Mouse (Mus musculus): ENCODE measurements around the gene Olfr706. TPM values are rescaled to one million over a fixed set of nuclear protein-coding genes. Genes with fewer than 3 reads are reported as not detected.

The Olfr706 gene
- polyA plus RNA-seq, 2 experiments = not detected

- no peak within 1 kb of the TSS for H3K4me3 ChIP-seq (replicated peaks; ENCODE audit: low read length)
- DNase-seq (ENCODE audit: low spot score) (no peak), ATAC-seq (ENCODE audit: low FRiP score, low read depth) (no peak)
- H3K27me3 ChIP-seq (ENCODE audit: control insufficient read depth, insufficient read depth, low read length) = no peaks in the 10 kb centered on the region
- H3K27ac ChIP-seq (replicated peaks; ENCODE audit: low read depth, low read length) = no peak within 1 kb of the TSS
- no peaks in the 10 kb centered on the region for H3K9me3 ChIP-seq (ENCODE audit: control insufficient read depth, low read length)
- TF ChIP-seq POLR2A (IDR thresholded peaks at IDR 0.05; ENCODE audit: borderline replicate concordance, extremely low read depth, insufficient read depth, insufficient read length) = no peak
- H3K4me1 ChIP-seq (ENCODE audit: control insufficient read depth, insufficient read depth, low read length) = no peaks in the 10 kb centered on the region
- no peak within 1 kb of the TSS for H3K4me2 ChIP-seq (replicated peaks; ENCODE audit: low read depth, low read length, severe bottlenecking)
- H3K9ac ChIP-seq (ENCODE audit: low read depth, low read length, severe bottlenecking) = no peak within 1 kb of the TSS
- H3K36me3 ChIP-seq (ENCODE audit: control insufficient read depth, insufficient read depth, low read length) = no peaks in the 10 kb centered on the region
Measured at GRCm38 (mm10) chr7:106862885-106863284, 25.1 kb downstream of the Olfr706 start, which contains the start of gene Olfr704. TSS of gene Olfr704 (plus strand) at chr7:106863185.

- Histone ChIP-seq H3K27me3 (ENCODE audit: control insufficient read depth, insufficient read depth, low read length) (no peaks in the 10 kb centered on the region), H3K4me3 (replicated peaks; ENCODE audit: low read length) (no peak within 1 kb of the TSS), H3K4me1 (ENCODE audit: control insufficient read depth, insufficient read depth, low read length) (no peaks in the 10 kb centered on the region), H3K9me3 (ENCODE audit: control insufficient read depth, low read length) (no peaks in the 10 kb centered on the region), H3K4me2 (replicated peaks; ENCODE audit: low read depth, low read length, severe bottlenecking) (no peak within 1 kb of the TSS), H3K36me3 (ENCODE audit: control insufficient read depth, insufficient read depth, low read length) (no peaks in the 10 kb centered on the region), H3K9ac (ENCODE audit: low read depth, low read length, severe bottlenecking) (no peak within 1 kb of the TSS), H3K27ac (replicated peaks; ENCODE audit: low read depth, low read length) (no peak within 1 kb of the TSS)
- 56% methylated on average over 2 of the region's 2 CpGs for WGBS
- TF ChIP-seq POLR2A (IDR thresholded peaks at IDR 0.05; ENCODE audit: borderline replicate concordance, extremely low read depth, insufficient read depth, insufficient read length) = no peak
- DNase-seq (ENCODE audit: low spot score) = no peak
- ATAC-seq (ENCODE audit: low FRiP score, low read depth) = no peak
Measured at GRCm38 (mm10) chr7:106843060-106843459, 44.9 kb downstream of the Olfr706 start, which contains the start of gene Olfr703. TSS of gene Olfr703 (plus strand) at chr7:106843360.

- no peak within 1 kb of the TSS for H3K9ac ChIP-seq (ENCODE audit: low read depth, low read length, severe bottlenecking)
- H3K36me3 ChIP-seq (ENCODE audit: control insufficient read depth, insufficient read depth, low read length) = no peaks in the 10 kb centered on the region
- H3K27ac ChIP-seq (replicated peaks; ENCODE audit: low read depth, low read length) = no peak within 1 kb of the TSS
- ATAC-seq (ENCODE audit: low FRiP score, low read depth) (no peak), DNase-seq (ENCODE audit: low spot score) (no peak)
- no peak for TF ChIP-seq POLR2A (IDR thresholded peaks at IDR 0.05; ENCODE audit: borderline replicate concordance, extremely low read depth, insufficient read depth, insufficient read length)
- no peaks in the 10 kb centered on the region for H3K9me3 ChIP-seq (ENCODE audit: control insufficient read depth, low read length)
- H3K4me3 ChIP-seq (replicated peaks; ENCODE audit: low read length) = no peak within 1 kb of the TSS
- H3K4me1 ChIP-seq (ENCODE audit: control insufficient read depth, insufficient read depth, low read length) = no peaks in the 10 kb centered on the region
- H3K4me2 ChIP-seq (replicated peaks; ENCODE audit: low read depth, low read length, severe bottlenecking) = no peak within 1 kb of the TSS
- H3K27me3 ChIP-seq (ENCODE audit: control insufficient read depth, insufficient read depth, low read length) = no peaks in the 10 kb centered on the region
Measured at GRCm38 (mm10) chr7:106833793-106834192, 54.2 kb downstream of the Olfr706 start, which contains the start of gene Olfr702. TSS of gene Olfr702 (minus strand) at chr7:106833893.

Other genes with a start within 250 kb of the Olfr706 start
- gene Olfr693, start 207.6 kb downstream of the Olfr706 start, polyA plus RNA-seq (2012; rRNA removed) = not detected in 2 replicates
- not detected in 2 replicates for gene Olfr693, start 207.6 kb downstream of the Olfr706 start, polyA plus RNA-seq (2014; fragmentation: Nextera tagmentation; extraction: Ambion mirVana)
- gene Olfr694, start 196.3 kb downstream of the Olfr706 start, polyA plus RNA-seq (2012; rRNA removed) = not detected in 2 replicates
- not detected in 2 replicates for gene Olfr694, start 196.3 kb downstream of the Olfr706 start, polyA plus RNA-seq (2014; fragmentation: Nextera tagmentation; extraction: Ambion mirVana)
- gene Olfr695, start 171.8 kb downstream of the Olfr706 start, polyA plus RNA-seq (2012; rRNA removed) = not detected in 2 replicates
- not detected in 2 replicates for gene Olfr695, start 171.8 kb downstream of the Olfr706 start, polyA plus RNA-seq (2014; fragmentation: Nextera tagmentation; extraction: Ambion mirVana)
- not detected in 2 replicates for gene Olfr697, start 145.7 kb downstream of the Olfr706 start, polyA plus RNA-seq (2012; rRNA removed)
- gene Olfr697, start 145.7 kb downstream of the Olfr706 start, polyA plus RNA-seq (2014; fragmentation: Nextera tagmentation; extraction: Ambion mirVana) = not detected in 2 replicates
- not detected in 2 replicates for gene Olfr698, start 132.8 kb downstream of the Olfr706 start, polyA plus RNA-seq (2012; rRNA removed)
- not detected in 2 replicates for gene Olfr698, start 132.8 kb downstream of the Olfr706 start, polyA plus RNA-seq (2014; fragmentation: Nextera tagmentation; extraction: Ambion mirVana)
- gene Olfr699, start 95.0 kb downstream of the Olfr706 start, polyA plus RNA-seq (2012; rRNA removed) = not detected in 2 replicates
- not detected in 2 replicates for gene Olfr699, start 95.0 kb downstream of the Olfr706 start, polyA plus RNA-seq (2014; fragmentation: Nextera tagmentation; extraction: Ambion mirVana)
- not detected in 2 replicates for gene Olfr700, start 79.3 kb downstream of the Olfr706 start, polyA plus RNA-seq (2012; rRNA removed)
- not detected in 2 replicates for gene Olfr700, start 79.3 kb downstream of the Olfr706 start, polyA plus RNA-seq (2014; fragmentation: Nextera tagmentation; extraction: Ambion mirVana)
- 0.13 TPM in 1 of 2 replicates, not detected in the other for gene Olfr701, start 74.0 kb downstream of the Olfr706 start, polyA plus RNA-seq (2012; rRNA removed)
- not detected in 2 replicates for gene Olfr701, start 74.0 kb downstream of the Olfr706 start, polyA plus RNA-seq (2014; fragmentation: Nextera tagmentation; extraction: Ambion mirVana)
- not detected in 2 replicates for gene Olfr702, start 54.3 kb downstream of the Olfr706 start, polyA plus RNA-seq (2012; rRNA removed)
- not detected in 2 replicates for gene Olfr702, start 54.3 kb downstream of the Olfr706 start, polyA plus RNA-seq (2014; fragmentation: Nextera tagmentation; extraction: Ambion mirVana)
- not detected in 2 replicates for gene Olfr703, start 44.8 kb downstream of the Olfr706 start, polyA plus RNA-seq (2012; rRNA removed)
- gene Olfr703, start 44.8 kb downstream of the Olfr706 start, polyA plus RNA-seq (2014; fragmentation: Nextera tagmentation; extraction: Ambion mirVana) = not detected in 2 replicates
- not detected in 2 replicates for gene Olfr704, start 25.0 kb downstream of the Olfr706 start, polyA plus RNA-seq (2012; rRNA removed)
- gene Olfr704, start 25.0 kb downstream of the Olfr706 start, polyA plus RNA-seq (2014; fragmentation: Nextera tagmentation; extraction: Ambion mirVana) = not detected in 2 replicates
- gene Olfr705, start 11.3 kb downstream of the Olfr706 start, polyA plus RNA-seq (2012; rRNA removed) = not detected in 2 replicates
- not detected in 2 replicates for gene Olfr705, start 11.3 kb downstream of the Olfr706 start, polyA plus RNA-seq (2014; fragmentation: Nextera tagmentation; extraction: Ambion mirVana)
- gene Olfr707, start 13.1 kb upstream of the Olfr706 start, polyA plus RNA-seq (2012; rRNA removed) = not detected in 2 replicates
- gene Olfr707, start 13.1 kb upstream of the Olfr706 start, polyA plus RNA-seq (2014; fragmentation: Nextera tagmentation; extraction: Ambion mirVana) = not detected in 2 replicates
- not detected in 2 replicates for gene Olfr1532-ps1, start 19.8 kb upstream of the Olfr706 start, polyA plus RNA-seq (2012; rRNA removed)
- not detected in 2 replicates for gene Olfr1532-ps1, start 19.8 kb upstream of the Olfr706 start, polyA plus RNA-seq (2014; fragmentation: Nextera tagmentation; extraction: Ambion mirVana)
- gene Olfr709-ps1, start 44.1 kb upstream of the Olfr706 start, polyA plus RNA-seq (2012; rRNA removed) = not detected in 2 replicates
- not detected in 2 replicates for gene Olfr709-ps1, start 44.1 kb upstream of the Olfr706 start, polyA plus RNA-seq (2014; fragmentation: Nextera tagmentation; extraction: Ambion mirVana)
- gene Olfr710, start 60.1 kb upstream of the Olfr706 start, polyA plus RNA-seq (2012; rRNA removed) = not detected in 2 replicates
- gene Olfr710, start 60.1 kb upstream of the Olfr706 start, polyA plus RNA-seq (2014; fragmentation: Nextera tagmentation; extraction: Ambion mirVana) = not detected in 2 replicates
- not detected in 2 replicates for gene Olfr6, start 75.8 kb upstream of the Olfr706 start, polyA plus RNA-seq (2012; rRNA removed)
- gene Olfr6, start 75.8 kb upstream of the Olfr706 start, polyA plus RNA-seq (2014; fragmentation: Nextera tagmentation; extraction: Ambion mirVana) = not detected in 2 replicates
- gene Olfr711, start 87.3 kb upstream of the Olfr706 start, polyA plus RNA-seq (2012; rRNA removed) = not detected in 2 replicates
- not detected in 2 replicates for gene Olfr711, start 87.3 kb upstream of the Olfr706 start, polyA plus RNA-seq (2014; fragmentation: Nextera tagmentation; extraction: Ambion mirVana)
- not detected in 2 replicates for gene Olfr2, start 117.9 kb upstream of the Olfr706 start, polyA plus RNA-seq (2012; rRNA removed)
- gene Olfr2, start 117.9 kb upstream of the Olfr706 start, polyA plus RNA-seq (2014; fragmentation: Nextera tagmentation; extraction: Ambion mirVana) = not detected in 2 replicates
- not detected in 2 replicates for gene Olfr713, start 143.0 kb upstream of the Olfr706 start, polyA plus RNA-seq (2012; rRNA removed)
- not detected in 2 replicates for gene Olfr713, start 143.0 kb upstream of the Olfr706 start, polyA plus RNA-seq (2014; fragmentation: Nextera tagmentation; extraction: Ambion mirVana)
- not detected in 2 replicates for gene Olfr714, start 182.8 kb upstream of the Olfr706 start, polyA plus RNA-seq (2012; rRNA removed)
- gene Olfr714, start 182.8 kb upstream of the Olfr706 start, polyA plus RNA-seq (2014; fragmentation: Nextera tagmentation; extraction: Ambion mirVana) = not detected in 2 replicates
- not detected in 2 replicates for gene Olfr17, start 205.1 kb upstream of the Olfr706 start, polyA plus RNA-seq (2012; rRNA removed)
- gene Olfr17, start 205.1 kb upstream of the Olfr706 start, polyA plus RNA-seq (2014; fragmentation: Nextera tagmentation; extraction: Ambion mirVana) = not detected in 2 replicates
- not detected in 2 replicates for gene Olfr715b, start 222.2 kb upstream of the Olfr706 start, polyA plus RNA-seq (2012; rRNA removed)
- gene Olfr715b, start 222.2 kb upstream of the Olfr706 start, polyA plus RNA-seq (2014; fragmentation: Nextera tagmentation; extraction: Ambion mirVana) = not detected in 2 replicates
- not detected in 2 replicates for gene Olfr715, start 242.9 kb upstream of the Olfr706 start, polyA plus RNA-seq (2012; rRNA removed)
- gene Olfr715, start 242.9 kb upstream of the Olfr706 start, polyA plus RNA-seq (2014; fragmentation: Nextera tagmentation; extraction: Ambion mirVana) = not detected in 2 replicates

Measured in limb, embryonic 14.5 days (tissue).